Mouse (Mus musculus) hindbrain, embryonic 13.5 days (tissue): ENCODE results near the gene Tspan4. TPM values are rescaled to one million over a fixed set of nuclear protein-coding genes. Genes with fewer than 3 reads are reported as not detected.

Experiments used
- ATAC-seq: fragments of 200-750 bp; cut with Nextera tagmentation; 2 replicates; pipeline ENCODE4 v1.8.0; 2017; ENCODE audit warnings: moderate TSS enrichment; ENCODE audit not compliant: low FRiP score
- H3K27ac ChIP-seq: fragments of 300-500 bp; sonication (generic); 2 replicates; pipeline ENCODE4 v1.5.1; 2015; ENCODE audit warnings: inconsistent platforms, mild to moderate bottlenecking, moderate library complexity
- H3K27me3 ChIP-seq: fragments of 300-500 bp; sonication (generic); 2 replicates; pipeline ENCODE4 v1.6.1; 2015; ENCODE audit warnings: mild to moderate bottlenecking, inconsistent platforms
- H3K36me3 ChIP-seq: fragments of 300-500 bp; sonication (generic); 2 replicates; pipeline ENCODE4 v1.6.1; 2015; ENCODE audit warnings: mild to moderate bottlenecking, inconsistent platforms
- H3K4me1 ChIP-seq: fragments of 300-500 bp; sonication (generic); replicated peaks from 2 replicates; pipeline ENCODE4 v1.6.1; 2015; ENCODE audit warnings: inconsistent platforms
- H3K4me2 ChIP-seq: fragments of 300-500 bp; sonication (generic); 2 replicates; pipeline ENCODE4 v1.6.1; 2015; ENCODE audit warnings: inconsistent platforms, mild to moderate bottlenecking, moderate library complexity
- H3K4me3 ChIP-seq: fragments of 300-500 bp; sonication (generic); 2 replicates; pipeline ENCODE4 v1.5.1; 2015; ENCODE audit warnings: mild to moderate bottlenecking, inconsistent platforms
- H3K9ac ChIP-seq: fragments of 300-500 bp; sonication (generic); 2 replicates; pipeline ENCODE4 v1.6.1; 2015; ENCODE audit warnings: mild to moderate bottlenecking, inconsistent platforms
- H3K9me3 ChIP-seq: fragments of 300-500 bp; sonication (generic); 2 replicates; pipeline ENCODE4 v1.6.1; 2016; ENCODE audit warnings: inconsistent platforms
- WGBS: fragments of 180-500 bp; shearing (Covaris S2); methylation state at CpG from one replicate; pipeline ENCODE4 v1.1.7; 2015; 5-methylcytosine and 5-hydroxymethylcytosine counted together
- polyA plus RNA-seq: library from polyadenylated mRNA; unstranded; fragments of >200 nt; fragmentation: Nextera tagmentation; extraction: Ambion mirVana; gene quantifications from 2 replicates; pipeline ENCODE4 v1.2.1, GENCODE M21; 2015

Tspan4 gene
- polyA plus RNA-seq, 1 experiment from 2014 or later = 34.1 TPM

- no peak overlapping the region for H3K4me2 ChIP-seq
- ATAC-seq = no peak
- no peak overlapping the region for H3K9ac ChIP-seq
- H3K36me3 ChIP-seq = peaks cover 25% of the 10 kb centered on the region
- no peak overlapping the region for H3K27ac ChIP-seq
- no peaks in the 10 kb centered on the region for H3K9me3 ChIP-seq
- WGBS = 96% methylated on average over 14 of the region's 14 CpGs
- peaks cover 42% of the 10 kb centered on the region for H3K27me3 ChIP-seq
- no peak overlapping the region for H3K4me3 ChIP-seq
- H3K4me1 ChIP-seq = peaks cover 34% of the 10 kb centered on the region
These were observed 17.8 kb upstream of the Tspan4 start for GRCm38 (mm10) chr7:141457236-141457635.

- H3K4me2 ChIP-seq = no peak overlapping the region
- ATAC-seq = no peak
- peaks cover 51% of the 10 kb centered on the region for H3K27me3 ChIP-seq
- no peak overlapping the region for H3K27ac ChIP-seq
- H3K9me3 ChIP-seq = no peaks in the 10 kb centered on the region
- no peak overlapping the region for H3K9ac ChIP-seq
- H3K4me3 ChIP-seq = no peak overlapping the region
- H3K36me3 ChIP-seq = peaks cover 24% of the 10 kb centered on the region
- H3K4me1 ChIP-seq = peaks cover 35% of the 10 kb centered on the region
- 76% methylated on average over 15 of the region's 15 CpGs for WGBS
These were observed 16.9 kb upstream of the Tspan4 start for GRCm38 (mm10) chr7:141457986-141458660.

DNA sequence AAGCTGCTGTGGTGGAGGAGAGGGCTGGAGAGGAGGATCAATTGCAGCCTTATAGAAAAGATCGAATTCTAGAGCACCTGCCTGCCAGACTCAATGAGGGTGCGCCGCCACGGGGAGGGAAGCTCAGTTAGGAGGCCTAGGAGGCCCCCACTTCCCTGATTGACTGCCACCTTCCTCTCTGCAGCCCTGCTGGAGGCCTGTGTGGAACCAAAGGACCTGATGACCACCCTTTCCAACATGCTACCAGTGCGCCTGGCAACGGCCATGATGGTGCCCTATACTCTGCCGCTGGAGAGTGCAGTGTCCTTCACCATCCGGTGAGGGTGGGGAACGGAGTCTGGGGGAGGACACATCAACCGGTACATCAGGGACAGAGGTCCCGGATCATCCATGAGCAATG, 16.4 kb upstream of the Tspan4 start:
- H3K36me3 ChIP-seq = peaks cover 24% of the 10 kb centered on the region
- no peak overlapping the region for H3K9ac ChIP-seq
- no peak overlapping the region for H3K4me3 ChIP-seq
- H3K27me3 ChIP-seq = peaks cover 56% of the 10 kb centered on the region
- H3K4me2 ChIP-seq = no peak overlapping the region
- peaks cover 35% of the 10 kb centered on the region for H3K4me1 ChIP-seq
- no peaks in the 10 kb centered on the region for H3K9me3 ChIP-seq
- 91% methylated on average over 11 of the region's 11 CpGs for WGBS
- ATAC-seq = no peak
- H3K27ac ChIP-seq = no peak overlapping the region

- Histone ChIP-seq H3K4me3 (no peak overlapping the region), H3K4me2 (no peak overlapping the region), H3K27me3 (peaks cover 63% of the 10 kb centered on the region), H3K36me3 (peaks cover 24% of the 10 kb centered on the region), H3K9me3 (no peaks in the 10 kb centered on the region), H3K9ac (no peak overlapping the region), H3K27ac (no peak overlapping the region), H3K4me1 (peaks cover 35% of the 10 kb centered on the region)
- 91% methylated on average over 17 of the region's 17 CpGs for WGBS
- ATAC-seq = no peak
These were observed 15.7 kb upstream of the Tspan4 start for GRCm38 (mm10) chr7:141459301-141459711.

DNA sequence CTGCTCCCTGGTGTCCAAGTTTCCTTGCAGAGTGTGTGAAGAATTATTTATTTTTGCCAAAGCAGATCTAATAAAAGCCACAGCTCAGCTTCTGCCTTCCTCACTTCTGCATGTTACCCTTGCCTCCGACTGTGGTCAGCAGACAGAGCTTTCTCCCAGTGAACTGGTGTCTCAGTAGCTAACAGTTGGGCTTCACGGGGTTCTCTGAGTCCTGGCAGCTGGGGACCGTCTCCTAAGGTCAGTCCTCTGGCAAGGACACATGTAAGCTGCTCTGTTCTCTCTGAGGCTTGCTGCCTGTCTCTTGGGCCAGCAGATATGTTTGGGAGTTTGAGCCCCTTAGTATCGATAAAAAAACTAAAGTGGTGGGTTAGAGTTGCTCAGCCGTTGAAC, 15.0 kb upstream of the Tspan4 start:
- H3K4me3 ChIP-seq = no peak overlapping the region
- no peak overlapping the region for H3K9ac ChIP-seq
- H3K4me1 ChIP-seq = peaks cover 33% of the 10 kb centered on the region
- H3K36me3 ChIP-seq = peaks cover 24% of the 10 kb centered on the region
- no peak overlapping the region for H3K27ac ChIP-seq
- H3K27me3 ChIP-seq = peaks cover 70% of the 10 kb centered on the region
- H3K9me3 ChIP-seq = no peaks in the 10 kb centered on the region
- ATAC-seq = no peak
- 73% methylated on average over 5 of the region's 5 CpGs for WGBS
- no peak overlapping the region for H3K4me2 ChIP-seq

DNA sequence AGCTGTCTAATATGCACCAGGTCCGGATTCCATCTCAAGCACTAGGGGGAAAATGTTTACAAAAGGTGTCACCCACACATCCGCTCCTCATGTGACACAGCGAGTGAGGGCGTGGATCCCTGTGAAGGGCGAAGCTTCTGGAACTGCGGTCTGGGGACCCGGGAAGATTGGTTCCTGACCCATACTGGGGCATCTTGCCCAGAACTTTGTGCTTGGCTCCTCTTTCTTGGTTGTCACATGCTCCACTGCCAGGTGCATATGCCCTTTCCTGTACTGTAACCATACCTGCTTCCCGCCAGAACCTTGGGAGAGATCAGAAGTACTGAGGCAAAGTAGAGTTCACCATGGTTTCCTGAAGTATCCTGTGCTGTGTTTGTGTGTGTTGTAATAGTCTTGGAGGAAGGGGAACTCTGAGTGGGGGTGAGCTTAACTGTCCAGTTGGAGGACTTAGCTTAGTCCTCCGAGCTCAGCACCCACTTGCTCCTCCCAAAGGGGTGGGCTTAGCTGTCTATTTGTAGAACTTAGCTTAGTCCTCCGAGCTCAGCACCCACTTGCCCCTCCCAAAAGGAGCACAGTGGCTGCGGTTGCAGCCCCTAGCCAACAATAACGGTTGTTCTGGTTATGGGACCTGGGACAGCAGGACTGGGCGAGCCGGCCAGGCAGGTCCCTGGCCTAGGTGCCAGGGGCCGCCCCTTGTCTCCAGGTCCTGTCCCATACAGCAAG, 14.5 kb upstream of the Tspan4 start, which contains the start of gene Cracr2b:
Gene Cracr2b, plus strand, starts transcription at position 704 of the 723 bp plus-strand sequence.
- no peak for ATAC-seq

DNA sequence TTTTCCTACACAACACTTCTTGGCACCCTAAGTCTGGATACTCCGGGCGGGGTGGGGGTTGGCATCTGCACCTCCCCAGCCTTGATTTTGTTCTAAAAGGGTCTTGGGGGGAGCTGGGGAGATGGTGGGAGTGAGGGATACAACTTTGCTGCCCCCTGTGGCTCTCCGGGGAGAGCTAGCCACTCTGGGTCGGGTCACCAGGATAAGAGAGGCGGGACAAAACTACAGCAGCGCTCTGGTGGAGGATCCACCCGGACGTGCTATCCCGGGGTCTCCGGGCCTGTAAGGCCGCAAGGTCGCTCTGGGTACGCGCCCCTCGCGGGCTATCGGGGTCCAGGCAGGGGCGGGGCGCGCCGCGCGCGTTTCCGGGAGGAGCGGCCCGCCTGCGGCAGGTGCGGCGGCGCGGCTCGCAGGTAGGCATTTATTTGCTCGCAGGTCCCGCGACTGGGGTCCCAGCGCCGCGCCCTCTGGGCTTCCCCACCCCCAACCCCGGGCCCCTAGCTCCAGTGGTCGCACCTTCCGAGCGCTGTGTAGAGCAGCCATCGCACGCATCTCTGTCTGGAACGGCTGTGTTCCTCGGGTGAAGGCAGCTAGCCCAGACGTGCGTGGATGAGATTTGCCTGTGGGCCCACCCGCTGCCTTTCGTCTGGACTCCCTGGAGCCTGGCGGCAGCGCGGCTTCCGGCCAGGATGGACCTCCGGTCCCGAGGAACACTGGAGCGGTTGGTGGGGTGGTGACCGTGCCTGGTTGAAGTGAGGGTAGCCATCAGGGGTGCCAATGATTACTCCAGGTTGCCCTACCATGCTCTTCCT, 13.3 kb upstream of the Tspan4 start:
- WGBS = 5% methylated on average over 52 of the region's 59 CpGs

More for the DNA sequence above, 14.5 kb upstream of the Tspan4 start, which contains the start of gene Cracr2b:
- H3K9me3 ChIP-seq = no peaks in the 10 kb centered on the region
- H3K4me1 ChIP-seq = peaks cover 30% of the 10 kb centered on the region
- no peak within 1 kb of the TSS for H3K27ac ChIP-seq
- WGBS = 78% methylated on average over 15 of the region's 15 CpGs
- H3K27me3 ChIP-seq = peaks cover 75% of the 10 kb centered on the region
- H3K36me3 ChIP-seq = peaks cover 24% of the 10 kb centered on the region
- H3K4me2 ChIP-seq = peak within 1 kb of the TSS; percentile 60
- H3K9ac ChIP-seq = peak within 1 kb of the TSS; percentile 69
- H3K4me3 ChIP-seq = peak within 1 kb of the TSS; percentile 40

DNA sequence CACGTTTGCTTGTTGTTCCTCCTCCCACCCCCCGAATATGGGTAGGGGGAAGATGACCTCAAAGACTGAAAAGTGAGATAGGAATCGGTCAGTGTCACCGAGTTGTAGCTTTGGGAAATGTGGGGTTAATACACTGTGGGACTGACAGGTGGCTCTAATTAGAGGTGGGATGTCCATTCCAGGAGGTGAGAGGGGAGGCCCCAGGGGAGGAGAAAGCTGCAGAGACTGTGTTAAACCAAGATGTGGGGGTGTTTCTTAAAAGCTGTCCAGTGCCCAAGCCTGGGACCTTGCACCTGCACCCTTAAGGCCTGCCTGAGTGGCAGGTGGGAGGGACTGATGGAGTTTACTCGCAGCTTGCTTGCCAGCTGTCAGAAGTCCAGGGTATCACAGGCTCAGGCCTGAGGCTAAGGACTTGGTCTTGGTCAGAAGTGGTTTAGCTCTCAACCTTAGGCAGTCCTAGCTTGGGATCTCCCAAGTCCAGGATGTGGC, 12.7 kb upstream of the Tspan4 start:
- ATAC-seq = no peak
- Histone ChIP-seq H3K9me3 (no peaks in the 10 kb centered on the region), H3K36me3 (peaks cover 23% of the 10 kb centered on the region), H3K9ac (no peak overlapping the region), H3K4me1 (peaks cover 30% of the 10 kb centered on the region), H3K4me3 (peak overlapping the region; percentile 40; the same call in 1 of the 2 replicates), H3K27me3 (peaks cover 90% of the 10 kb centered on the region), H3K27ac (no peak overlapping the region), H3K4me2 (peak overlapping the region; percentile 60)
- WGBS = 22% methylated on average over 5 of the region's 5 CpGs

More for the DNA sequence above, 13.3 kb upstream of the Tspan4 start:
- Histone ChIP-seq H3K27ac (no peak overlapping the region), H3K36me3 (peaks cover 24% of the 10 kb centered on the region), H3K4me1 (peaks cover 24% of the 10 kb centered on the region), H3K9ac (peak overlapping the region; percentile 69), H3K4me2 (peak overlapping the region; percentile 60), H3K4me3 (peak overlapping the region; percentile 40), H3K9me3 (no peaks in the 10 kb centered on the region), H3K27me3 (peaks cover 84% of the 10 kb centered on the region)
- no peak for ATAC-seq

GRCm38 (mm10) chr7:141463824-141464602, 11.0 kb upstream of the Tspan4 start:
- peak overlapping the region; percentile 39 for H3K4me2 ChIP-seq
- H3K9me3 ChIP-seq = no peaks in the 10 kb centered on the region
- peak overlapping the region; percentile 12; the same call in 1 of the 2 replicates for H3K27ac ChIP-seq
- peaks cover 8% of the 10 kb centered on the region for H3K36me3 ChIP-seq
- 16% methylated on average over 12 of the region's 12 CpGs for WGBS
- peaks cover 82% of the 10 kb centered on the region for H3K27me3 ChIP-seq
- H3K9ac ChIP-seq = peak overlapping the region; percentile 56; the same call in 1 of the 2 replicates
- no peak for ATAC-seq
- peak overlapping the region; percentile 24 for H3K4me3 ChIP-seq
- H3K4me1 ChIP-seq = peaks cover 47% of the 10 kb centered on the region

GRCm38 (mm10) chr7:141464603-141465201, 10.3 kb upstream of the Tspan4 start:
- 3% methylated on average over 37 of the region's 38 CpGs for WGBS
- H3K4me1 ChIP-seq = peaks cover 54% of the 10 kb centered on the region
- H3K27me3 ChIP-seq = peaks cover 76% of the 10 kb centered on the region
- H3K4me3 ChIP-seq = peak overlapping the region; percentile 24
- no peak overlapping the region for H3K27ac ChIP-seq
- no peaks in the 10 kb centered on the region for H3K9me3 ChIP-seq
- ATAC-seq = no peak
- peak overlapping the region; percentile 39 for H3K4me2 ChIP-seq
- H3K9ac ChIP-seq = peak overlapping the region; percentile 56
- H3K36me3 ChIP-seq = peaks cover 6% of the 10 kb centered on the region
